ENCODE assay signal across 10 mouse cellular contexts in the genomic region with DNA sequence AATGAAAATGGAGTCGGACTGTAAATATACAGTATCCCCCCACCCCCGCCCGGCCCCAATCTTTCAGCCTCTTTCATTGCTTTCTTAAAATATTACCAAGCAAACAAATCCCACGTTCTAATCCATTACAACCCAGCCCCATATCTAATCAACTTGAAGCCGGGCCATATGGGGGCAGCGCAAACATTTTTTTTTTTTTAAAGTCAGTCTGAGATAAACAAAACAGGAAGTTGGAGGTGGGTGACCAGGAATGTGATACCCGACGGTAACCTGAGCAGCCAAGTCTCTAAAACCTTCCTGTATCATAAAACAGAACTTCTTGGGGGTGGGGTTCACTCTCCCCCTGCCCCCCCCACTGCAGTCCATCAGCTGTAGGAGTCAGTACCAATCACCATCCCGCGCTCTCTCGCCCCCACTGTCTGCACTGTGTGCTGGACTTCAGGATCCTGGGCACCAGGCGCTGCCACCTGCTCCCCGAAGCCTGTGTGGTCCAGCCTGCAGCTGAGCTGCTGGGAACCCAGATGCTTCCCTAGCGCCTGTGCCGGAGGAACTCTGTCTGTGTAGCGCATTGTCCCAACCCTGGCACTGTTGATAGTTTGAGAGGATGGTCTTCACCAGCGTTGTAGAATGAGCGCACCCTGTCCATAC. TPM values are rescaled to one million over a fixed set of nuclear protein-coding genes. Genes with fewer than 3 reads are reported as not detected.
A peak's percentile ranks its signal among the peaks of the same experiment; 100 is the strongest.
DNase-seq lines count a peak whose midpoint lies in the region; ATAC-seq and TF ChIP-seq lines count a peak whose summit lies in the region.
"Had no signal": no experiment of that assay in that cellular context is flagged by ENCODE, and none has a peak within 500 bp of the region (broad histone marks: within the 10 kb centered on the region; RNA-seq: fewer than 3 reads in every experiment).

No protein-coding gene starts in this region.

- no peak overlapping the region for H3K9ac ChIP-seq in embryonic facial prominence, embryonic 13.5 days
- H3K9ac ChIP-seq in hindbrain, postnatal 0 days (replicated peaks; ENCODE audit: low read length) = no peak overlapping the region
- no peak overlapping the region for H3K9ac ChIP-seq in stomach, embryonic 16.5 days (ENCODE audit: low read length)

- DNase-seq in left cerebral cortex, postnatal 4 days = peak; percentile 62
- DNase-seq in left cerebral cortex, adult 11 months (ENCODE audit: low spot score) = no peak
- peak; percentile 29 for DNase-seq in hindbrain, postnatal 0 days (ENCODE audit: low spot score)
- DNase-seq in ovary, postnatal 10 days (ENCODE audit: low spot score) = no peak
- no peak for DNase-seq in right cerebral cortex, adult 2 months (ENCODE audit: low spot score in 2 of 2)
- DNase-seq: heart, adult 18-20 months had no signal

- H3K4me2 ChIP-seq in embryonic facial prominence, embryonic 13.5 days = peak overlapping the region; percentile 46
- peak overlapping the region; percentile 29; the same call in 1 of the 2 replicates for H3K4me2 ChIP-seq in hindbrain, postnatal 0 days (ENCODE audit: low read depth, low read length)
- H3K4me2 ChIP-seq in stomach, embryonic 16.5 days (ENCODE audit: low read depth, low read length) = peak overlapping the region; percentile 40

- intact Hi-C loops in left cerebral cortex, postnatal 4 days (cut with DNase I) = no loop called here

- no peaks in the 10 kb centered on the region for H3K36me3 ChIP-seq in embryonic facial prominence, embryonic 13.5 days
- H3K36me3 ChIP-seq in hindbrain, postnatal 0 days (ENCODE audit: insufficient read depth, low read length) = no peaks in the 10 kb centered on the region
- no peaks in the 10 kb centered on the region for H3K36me3 ChIP-seq in stomach, embryonic 16.5 days (ENCODE audit: control insufficient read depth, insufficient read depth, low read length)

- TF ChIP-seq CTCF in hindbrain, postnatal 0 days (IDR thresholded peaks at IDR 0.05; ENCODE audit: low read depth) = no peak

- H3K4me3 ChIP-seq in embryonic facial prominence, embryonic 13.5 days = peak overlapping the region; percentile 13; the same call in 1 of the 2 replicates
- no peak overlapping the region for H3K4me3 ChIP-seq in hindbrain, postnatal 0 days (ENCODE audit: low read length)
- peak overlapping the region; percentile 6; the same call in 1 of the 2 replicates for H3K4me3 ChIP-seq in stomach, embryonic 16.5 days (replicated peaks; ENCODE audit: low read length)

- no peak for ATAC-seq in embryonic facial prominence, embryonic 13.5 days (ENCODE audit: insufficient number of reproducible peaks, insufficient read depth, low FRiP score, low TSS enrichment, low read depth)
- peak; percentile 64; the same call in 1 of the 2 replicates for ATAC-seq in hindbrain, postnatal 0 days
- ATAC-seq in stomach, embryonic 16.5 days (ENCODE audit: insufficient read depth, low FRiP score) = no peak

- no peak overlapping the region for H3K27ac ChIP-seq in embryonic facial prominence, embryonic 13.5 days
- no peak overlapping the region for H3K27ac ChIP-seq in hindbrain, postnatal 0 days
- no peak overlapping the region for H3K27ac ChIP-seq in stomach, embryonic 16.5 days (ENCODE audit: low read length)

- peaks cover 32% of the 10 kb centered on the region for H3K27me3 ChIP-seq in embryonic facial prominence, embryonic 13.5 days
- peaks cover 6% of the 10 kb centered on the region; the same call in 1 of the 2 replicates for H3K27me3 ChIP-seq in hindbrain, postnatal 0 days (ENCODE audit: insufficient read depth, low read length)
- 0 out of 2 replicates have a peak, but pooled peaks cover 2% of the 10 kb centered on the region for H3K27me3 ChIP-seq in stomach, embryonic 16.5 days (ENCODE audit: control insufficient read depth, insufficient read depth, low read length)

- WGBS in embryonic facial prominence, embryonic 13.5 days = 34% methylated on average over 18 of the region's 18 CpGs
- 42% methylated on average over 18 of the region's 18 CpGs for WGBS in hindbrain, postnatal 0 days
- 37% methylated on average over 18 of the region's 18 CpGs for WGBS in stomach, embryonic 16.5 days

- no peaks in the 10 kb centered on the region for H3K9me3 ChIP-seq in embryonic facial prominence, embryonic 13.5 days
- no peaks in the 10 kb centered on the region for H3K9me3 ChIP-seq in hindbrain, postnatal 0 days (ENCODE audit: low read length)
- H3K9me3 ChIP-seq in stomach, embryonic 16.5 days (replicated peaks; ENCODE audit: control insufficient read depth, low read length) = no peaks in the 10 kb centered on the region

- H3K4me1 ChIP-seq in embryonic facial prominence, embryonic 13.5 days = peaks cover 24% of the 10 kb centered on the region
- H3K4me1 ChIP-seq in hindbrain, postnatal 0 days (ENCODE audit: insufficient read depth, low read length) = no peaks in the 10 kb centered on the region
- H3K4me1 ChIP-seq in stomach, embryonic 16.5 days (ENCODE audit: control insufficient read depth, insufficient read depth, low read length) = no peaks in the 10 kb centered on the region; the same call in 1 of the 2 replicates

RNA-seq across cellular contexts. Expression of a gene that starts 32.6 kb away (rescaled TPM):
- not detected for total RNA-seq in left cerebral cortex, postnatal 4 days (2021)
- polyA plus RNA-seq in embryonic facial prominence, embryonic 13.5 days (2015; fragmentation: Nextera tagmentation; extraction: Ambion mirVana) = not detected in 2 replicates
- total RNA-seq in hindbrain, postnatal 0 days (2014; rRNA removed) = 1.0 TPM in 1 of 2 replicates, not detected in the other
- polyA plus RNA-seq in hindbrain, postnatal 0 days (2015; fragmentation: Nextera tagmentation; extraction: Ambion mirVana) = 0.23 and 0.28 TPM in 2 replicates
- 0.14 TPM in 1 of 2 replicates, not detected in the other for polyA plus RNA-seq in stomach, embryonic 16.5 days (2015; fragmentation: Nextera tagmentation; extraction: Ambion mirVana)
- total RNA-seq: heart, adult 18-20 months had no signal

RNA-seq across cellular contexts. Expression of a gene that starts 43.5 kb away (rescaled TPM):
- total RNA-seq in left cerebral cortex, postnatal 4 days (2021) = under 1 TPM in 1 of 2 experiments, not detected in 1; 0.12 TPM
- 0.50 and 0.58 TPM in 2 replicates for polyA plus RNA-seq in embryonic facial prominence, embryonic 13.5 days (2015; fragmentation: Nextera tagmentation; extraction: Ambion mirVana)
- 0.11 TPM in 1 of 2 replicates, not detected in the other for total RNA-seq in hindbrain, postnatal 0 days (2014; rRNA removed)
- 0.05 TPM in 1 of 2 replicates, not detected in the other for polyA plus RNA-seq in hindbrain, postnatal 0 days (2015; fragmentation: Nextera tagmentation; extraction: Ambion mirVana)
- 0.07 and 0.17 TPM in 2 replicates for polyA plus RNA-seq in stomach, embryonic 16.5 days (2015; fragmentation: Nextera tagmentation; extraction: Ambion mirVana)
- total RNA-seq: left cerebral cortex, postnatal 25 days had no signal
- polyA plus RNA-seq: small intestine, adult 2 months had no signal

Comparison
In these comparisons a context has a peak if more than half of its experiments do, and no peak if none do; other contexts are left out.
1. DNase-seq: peak in left cerebral cortex, postnatal 4 days (single experiment) and hindbrain, postnatal 0 days (single experiment); none in left cerebral cortex, adult 11 months (single experiment), ovary, postnatal 10 days (single experiment) and right cerebral cortex, adult 2 months (0 of 2).
2. Peak in every context shown above with its lines, with median percentiles within 50 percentile points of each other: H3K4me2 ChIP-seq.